Mouse (Mus musculus) kidney, adult 2 months (tissue): ENCODE results near the gene Col4a1. TPM values are rescaled to one million over a fixed set of nuclear protein-coding genes. Genes with fewer than 3 reads are reported as not detected.
A peak's percentile ranks its signal among the peaks of the same experiment; 100 is the strongest.

Experiments used
- DNase-seq: peaks from one replicate; pipeline ENCODE4 v3.0.0; 2021
- H3K27ac ChIP-seq: fragments of 200-500 bp; 2 replicates; pipeline ENCODE4 v1.5.1; 2012; ENCODE audit warnings: low read depth, low read length, control low read depth, inconsistent platforms; ENCODE audit not compliant: insufficient read depth
- H3K27me3 ChIP-seq: fragments of 200-500 bp; replicated peaks from 2 replicates; pipeline ENCODE4 v1.6.1; 2012; ENCODE audit warnings: mild to moderate bottlenecking, moderate library complexity, low read length, inconsistent platforms; ENCODE audit not compliant: control insufficient read depth, insufficient read depth
- H3K36me3 ChIP-seq: fragments of 200-500 bp; 2 replicates; pipeline ENCODE4 v1.6.1; 2012; ENCODE audit warnings: mild to moderate bottlenecking, moderate library complexity, low read length, inconsistent platforms; ENCODE audit not compliant: control insufficient read depth, insufficient read depth
- H3K4me1 ChIP-seq: fragments of 200-500 bp; 2 replicates; pipeline ENCODE4 v1.6.1; 2011; ENCODE audit warnings: low read length; ENCODE audit not compliant: control insufficient read depth, insufficient read depth
- H3K4me3 ChIP-seq: fragments of 200-500 bp; 2 replicates; pipeline ENCODE4 v1.5.1; 2011; ENCODE audit warnings: mild to moderate bottlenecking, low read depth, low read length, control low read depth; ENCODE audit not compliant: insufficient read depth
- CTCF ChIP-seq: fragments of 200-500 bp; conservative IDR thresholded peaks from 2 replicates; pipeline ENCODE4 v1.5.1; 2011; ENCODE audit warnings: low read depth, mild to moderate bottlenecking, control low read depth, low read length, moderate library complexity, mixed read lengths; ENCODE audit not compliant: insufficient read depth, insufficient read length
- POLR2A ChIP-seq: fragments of 200-500 bp; IDR thresholded peaks from one replicate; pipeline ENCODE4 v1.6.1; 2011; ENCODE audit warnings: low read depth, low read length, control low read depth
- WGBS: fragments of 180-500 bp; shearing (Covaris S2); methylation state at CpG from one replicate; pipeline ENCODE4 v1.1.7; 2018; 5-methylcytosine and 5-hydroxymethylcytosine counted together
- polyA plus RNA-seq: library from polyadenylated mRNA; depleted of rRNA; stranded (reverse); fragments of >200 nt; gene quantifications from 2 replicates; pipeline ENCODE4 v1.2.3, GENCODE M21; 2012

The Col4a1 gene
- polyA plus RNA-seq, 1 experiment, result 216 TPM

DNA sequence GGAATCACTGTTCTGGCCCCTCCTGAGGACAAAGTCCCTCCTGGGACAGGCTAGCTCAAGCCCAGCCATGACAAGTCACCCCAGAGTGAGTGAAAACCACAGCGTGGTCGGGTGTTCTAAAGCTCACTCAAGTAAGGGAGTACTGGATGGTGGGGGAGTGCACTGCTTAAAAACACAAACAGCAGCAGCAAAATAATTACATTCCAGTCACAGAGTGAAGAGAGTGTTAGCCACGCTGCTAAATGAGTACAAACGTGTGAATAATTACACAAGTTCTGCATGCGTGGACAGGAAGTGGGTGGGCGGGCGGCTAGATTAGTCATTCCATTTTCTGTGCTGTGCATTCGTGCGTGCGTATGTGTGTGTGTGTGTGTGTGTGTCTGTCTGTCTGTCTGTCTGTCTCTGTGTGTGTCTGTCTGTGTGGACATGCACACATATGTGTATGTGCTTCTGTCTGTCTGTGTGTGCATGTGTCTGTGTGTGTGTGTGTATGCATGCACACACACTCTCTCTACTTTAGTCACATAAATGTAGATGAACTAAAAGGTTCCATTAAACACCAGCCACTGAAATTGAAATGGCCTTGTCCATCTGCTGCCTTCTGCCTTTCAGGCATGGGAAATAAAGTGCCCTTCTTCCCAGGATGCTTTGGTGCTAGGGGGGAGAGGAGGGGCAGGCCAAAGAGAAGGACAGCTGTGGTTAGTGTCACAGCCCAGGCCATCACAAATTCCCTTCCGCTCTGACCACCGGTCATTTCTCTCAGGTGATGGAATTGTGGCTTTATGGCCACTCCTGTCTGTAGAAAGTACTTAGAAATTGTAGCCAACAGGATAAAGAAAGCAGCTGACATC, 109.1 kb downstream of the Col4a1 start:
- no peak for TF ChIP-seq POLR2A
- no peak for TF ChIP-seq CTCF
- Histone ChIP-seq H3K4me3 (no peak overlapping the region), H3K27me3 (no peaks in the 10 kb centered on the region), H3K4me1 (no peaks in the 10 kb centered on the region), H3K27ac (no peak overlapping the region), H3K36me3 (peaks cover 5% of the 10 kb centered on the region; the same call in 1 of the 2 replicates)
- 49% methylated on average over 12 of the region's 12 CpGs for WGBS
- no peak for DNase-seq

DNA sequence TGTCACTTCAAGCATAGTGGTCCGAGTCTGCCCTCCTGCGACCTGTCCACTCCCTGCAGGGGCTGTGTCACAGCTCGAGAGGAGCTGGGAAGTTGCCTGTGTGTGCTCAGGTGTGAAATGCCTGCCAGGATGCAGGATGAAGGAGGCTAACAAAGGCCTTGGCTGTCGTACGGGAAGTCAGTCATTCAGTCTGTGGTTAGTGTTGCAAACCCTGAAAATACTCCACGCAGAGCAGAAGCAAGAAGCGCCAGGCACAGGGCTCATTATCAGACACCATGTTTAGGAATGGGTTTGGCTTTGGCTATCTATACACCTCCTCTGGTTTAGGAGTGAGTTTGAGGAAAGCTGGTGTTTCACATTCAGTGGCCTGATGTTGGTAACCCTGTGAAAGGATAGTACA, 114.0 kb downstream of the Col4a1 start:
- no peak overlapping the region for H3K4me3 ChIP-seq
- no peaks in the 10 kb centered on the region for H3K27me3 ChIP-seq
- no peak overlapping the region for H3K27ac ChIP-seq
- WGBS, result 53% methylated on average over 7 of the region's 7 CpGs
- no peaks in the 10 kb centered on the region for H3K4me1 ChIP-seq
- no peaks in the 10 kb centered on the region; the same call in 1 of the 2 replicates for H3K36me3 ChIP-seq
- DNase-seq, result no peak
- no peak for TF ChIP-seq POLR2A
- no peak for TF ChIP-seq CTCF

DNA sequence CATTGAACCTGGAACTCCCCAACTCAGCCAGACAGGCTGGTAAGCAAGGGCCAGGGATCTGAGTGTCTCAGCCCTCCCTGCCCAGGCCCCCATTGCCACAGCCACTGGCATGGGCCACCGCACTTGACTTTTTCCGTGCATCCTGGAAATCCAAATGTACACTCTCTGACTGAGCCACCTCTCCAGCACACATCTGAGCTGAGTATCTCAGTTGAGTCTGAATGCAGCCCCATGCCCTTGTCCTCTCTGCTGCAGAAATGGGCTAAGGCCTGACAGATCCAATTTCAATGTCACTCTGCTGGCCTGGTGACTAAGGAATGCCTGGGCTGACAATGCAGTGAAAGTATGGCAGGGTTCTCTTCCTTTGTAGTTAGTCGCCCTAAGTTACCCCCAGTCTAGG, 114.6 kb downstream of the Col4a1 start:
- Histone ChIP-seq H3K27me3 (no peaks in the 10 kb centered on the region), H3K36me3 (no peaks in the 10 kb centered on the region; the same call in 1 of the 2 replicates), H3K4me3 (no peak overlapping the region), H3K4me1 (no peaks in the 10 kb centered on the region), H3K27ac (no peak overlapping the region)
- TF ChIP-seq CTCF, result no peak
- TF ChIP-seq POLR2A, result no peak
- 62% methylated on average over 3 of the region's 3 CpGs for WGBS
- no peak for DNase-seq

DNA sequence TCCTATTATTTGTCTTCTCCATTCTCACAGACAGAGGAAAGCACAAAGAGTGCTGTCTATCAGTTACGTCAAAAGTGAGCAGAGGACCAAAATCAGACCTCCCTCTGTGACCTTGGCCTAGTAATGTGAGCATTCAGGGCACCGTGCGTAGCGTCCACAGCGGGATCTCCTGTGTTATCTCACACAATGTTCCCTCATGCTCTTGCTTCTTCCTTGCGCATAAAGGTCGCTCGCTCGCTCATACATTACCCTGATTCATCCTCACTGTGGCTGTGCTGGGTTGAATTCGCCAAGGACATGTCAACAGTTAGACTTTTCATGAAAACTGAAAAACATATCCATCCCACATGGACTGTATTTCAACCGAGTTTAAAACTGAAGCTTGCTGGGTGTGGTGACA, 115.4 kb downstream of the Col4a1 start:
- no peak for DNase-seq
- H3K36me3 ChIP-seq, result no peaks in the 10 kb centered on the region; the same call in 1 of the 2 replicates
- WGBS, result 91% methylated on average over 11 of the region's 11 CpGs
- TF ChIP-seq POLR2A (no peak), CTCF (no peak)
- H3K4me1 ChIP-seq, result no peaks in the 10 kb centered on the region
- no peak overlapping the region for H3K27ac ChIP-seq
- no peak overlapping the region for H3K4me3 ChIP-seq
- no peaks in the 10 kb centered on the region for H3K27me3 ChIP-seq

DNA sequence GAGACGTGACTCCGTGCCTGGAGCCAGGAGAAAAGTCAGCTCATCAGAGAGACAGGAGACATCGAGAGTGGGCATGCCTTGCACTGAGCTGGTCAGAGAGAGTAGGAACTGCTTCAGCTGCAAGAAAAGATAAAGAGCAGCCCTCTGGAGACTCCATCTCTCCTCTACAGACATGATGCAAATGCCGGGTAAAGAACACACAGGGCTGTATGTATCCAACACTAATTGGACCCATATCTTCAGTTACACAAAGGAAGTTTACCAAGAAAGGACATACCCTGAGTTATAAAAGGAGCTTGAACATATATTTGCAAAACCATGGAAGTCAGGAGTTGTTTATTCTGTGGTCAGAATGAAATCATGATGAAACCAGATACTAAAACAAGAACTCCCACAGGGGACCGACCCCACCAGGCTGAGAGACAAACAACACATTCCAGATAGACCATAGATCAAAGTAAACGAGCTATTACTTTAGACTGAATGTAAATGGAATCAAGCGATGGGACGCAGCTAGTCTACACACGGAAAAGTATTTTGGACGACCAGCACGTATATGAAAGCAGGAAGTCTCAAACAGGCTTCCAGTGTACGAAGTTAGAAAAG, 119.8 kb downstream of the Col4a1 start:
- H3K27ac ChIP-seq, result no peak overlapping the region
- DNase-seq, result no peak
- H3K4me1 ChIP-seq, result no peaks in the 10 kb centered on the region
- no peaks in the 10 kb centered on the region for H3K36me3 ChIP-seq
- WGBS, result 40% methylated on average over 12 of the region's 12 CpGs
- no peak overlapping the region for H3K4me3 ChIP-seq
- no peak for TF ChIP-seq CTCF
- H3K27me3 ChIP-seq, result no peaks in the 10 kb centered on the region

DNA sequence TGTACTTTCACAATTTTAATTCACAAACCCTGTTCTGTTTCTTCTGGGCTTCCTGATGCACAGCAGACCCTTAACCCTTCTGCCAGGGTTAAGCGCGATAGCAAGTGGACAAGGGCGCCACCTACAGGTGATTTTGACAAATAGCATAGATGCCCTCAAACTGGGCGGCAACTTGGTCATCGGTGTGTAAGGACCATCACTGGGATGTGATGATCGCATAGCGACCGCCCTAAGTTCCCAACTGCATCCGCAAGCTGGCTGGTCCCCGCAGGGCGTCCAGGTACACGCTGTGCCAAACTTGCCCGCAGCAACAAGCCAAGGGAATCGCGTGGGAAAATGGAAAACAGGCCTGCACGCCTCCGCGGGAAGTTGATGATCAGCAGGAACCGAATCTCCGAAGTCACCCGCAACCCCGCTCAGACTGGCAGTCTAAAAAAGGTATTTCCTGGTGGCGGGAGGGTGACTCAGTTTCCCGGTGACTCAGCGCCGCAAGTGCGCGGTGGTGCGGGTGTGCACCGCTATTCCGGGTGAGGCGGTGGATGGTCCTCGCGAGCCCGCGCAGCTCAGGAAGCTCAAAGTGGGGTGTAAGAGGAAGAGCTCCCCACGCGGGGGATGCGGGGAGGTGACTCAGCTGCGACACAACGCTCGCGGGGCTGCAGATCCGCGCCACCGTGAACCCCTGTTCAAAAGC, 124.9 kb downstream of the Col4a1 start:
- 1% methylated on average over 46 of the region's 46 CpGs for WGBS
- no peak for TF ChIP-seq POLR2A
- peak; percentile 95 for TF ChIP-seq CTCF

DNA sequence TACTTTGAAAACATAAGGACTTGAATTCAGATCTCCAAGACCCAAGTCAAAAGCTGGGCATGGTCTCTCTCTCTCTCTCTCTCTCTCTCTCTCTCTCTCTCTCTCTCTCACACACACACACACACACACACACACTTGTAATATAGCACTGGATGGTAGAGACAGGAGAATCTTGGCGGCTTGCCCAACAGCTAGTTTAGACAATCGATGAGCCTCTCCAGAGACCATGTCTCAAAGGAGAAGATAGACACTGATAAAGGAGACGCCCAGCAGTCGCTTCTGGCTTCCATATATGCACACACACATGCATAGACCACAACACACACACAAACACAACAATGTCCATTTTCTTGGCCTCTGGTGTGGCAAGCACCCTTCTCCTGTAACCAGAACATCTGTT, 126.2 kb downstream of the Col4a1 start:
- no peak overlapping the region for H3K4me3 ChIP-seq
- no peak overlapping the region for H3K27ac ChIP-seq
- H3K36me3 ChIP-seq, result no peaks in the 10 kb centered on the region
- WGBS, result 64% methylated on average over 4 of the region's 4 CpGs
- H3K4me1 ChIP-seq, result no peaks in the 10 kb centered on the region
- TF ChIP-seq CTCF, result no peak
- no peak for TF ChIP-seq POLR2A
- no peaks in the 10 kb centered on the region for H3K27me3 ChIP-seq
- DNase-seq, result no peak

More for the DNA sequence above, 124.9 kb downstream of the Col4a1 start:
- no peaks in the 10 kb centered on the region for H3K36me3 ChIP-seq
- H3K4me3 ChIP-seq, result no peak overlapping the region
- H3K4me1 ChIP-seq, result no peaks in the 10 kb centered on the region
- H3K27me3 ChIP-seq, result no peaks in the 10 kb centered on the region
- DNase-seq, result peak; percentile 64
- no peak overlapping the region for H3K27ac ChIP-seq
